Mouse (Mus musculus) heart, adult 11 months (tissue): ENCODE results near the gene Dlg2.

Experiments used
- DNase-seq: peaks from one replicate; pipeline ENCODE4 v3.0.0; 2022

Gene Dlg2

DNA sequence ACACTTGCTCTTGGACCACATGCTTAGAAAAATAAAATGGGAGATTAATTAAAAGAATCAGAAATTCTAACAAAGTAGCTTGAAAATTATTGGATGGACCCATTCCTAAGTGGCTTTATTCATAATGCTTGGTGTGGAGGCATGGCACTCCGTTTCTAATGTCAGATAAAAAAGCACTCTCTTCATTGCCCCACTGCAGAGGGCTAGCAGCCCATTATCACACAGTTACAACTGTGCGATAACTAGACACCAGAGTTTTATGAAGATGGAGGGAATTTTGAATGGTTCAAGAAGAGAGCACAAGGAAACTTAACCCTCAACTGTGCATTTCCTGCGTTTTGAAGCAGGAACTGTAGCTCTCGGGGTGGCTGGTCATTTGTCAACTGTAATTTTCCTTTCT, 1950.8 kb downstream of the Dlg2 start:
- no peak for DNase-seq

DNA sequence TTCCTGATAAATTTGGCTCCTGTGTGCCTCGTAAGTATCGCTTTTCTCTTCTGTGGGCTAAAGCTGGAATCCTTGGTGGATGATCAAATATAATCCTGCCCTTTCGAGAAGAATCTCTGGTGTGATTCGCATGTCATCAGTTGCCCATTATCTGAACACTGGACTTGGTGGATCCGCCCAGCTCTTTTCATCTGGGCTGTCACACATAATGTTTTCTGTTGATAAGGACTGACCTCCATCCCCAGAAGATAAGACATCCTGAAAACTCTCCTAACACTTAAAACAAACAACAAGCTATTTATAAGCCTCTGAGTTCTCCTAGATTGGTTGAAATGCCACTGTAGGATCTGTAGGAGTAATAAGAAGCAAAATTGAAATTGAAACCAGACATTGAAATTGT, 1952.2 kb downstream of the Dlg2 start:
- no peak for DNase-seq

- DNase-seq = no peak
Observed at GRCm38 (mm10) chr7:92430254-92430653, 1953.8 kb downstream of the Dlg2 start.

DNA sequence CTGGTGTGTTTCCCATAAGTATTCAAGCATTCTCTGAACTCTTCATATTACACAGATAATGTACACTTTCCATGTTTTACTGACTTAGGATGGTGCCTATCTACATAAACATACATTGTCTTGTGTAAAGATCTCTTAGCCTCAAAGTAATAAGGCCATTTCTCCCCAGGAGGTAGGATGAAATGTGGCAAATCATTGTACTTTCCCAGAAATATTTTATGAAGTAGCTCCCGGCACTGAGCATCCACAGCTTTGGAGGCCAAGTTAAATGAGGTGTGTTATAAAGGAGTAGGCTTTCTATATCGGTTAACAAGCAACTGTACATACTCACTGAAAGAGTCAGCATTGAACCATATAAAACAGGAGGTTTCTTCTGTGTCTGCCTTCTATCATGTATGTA, 1960.7 kb downstream of the Dlg2 start:
- no peak for DNase-seq

- no peak for DNase-seq
Observed at GRCm38 (mm10) chr7:92439503-92440487, 1963.3 kb downstream of the Dlg2 start.

DNA sequence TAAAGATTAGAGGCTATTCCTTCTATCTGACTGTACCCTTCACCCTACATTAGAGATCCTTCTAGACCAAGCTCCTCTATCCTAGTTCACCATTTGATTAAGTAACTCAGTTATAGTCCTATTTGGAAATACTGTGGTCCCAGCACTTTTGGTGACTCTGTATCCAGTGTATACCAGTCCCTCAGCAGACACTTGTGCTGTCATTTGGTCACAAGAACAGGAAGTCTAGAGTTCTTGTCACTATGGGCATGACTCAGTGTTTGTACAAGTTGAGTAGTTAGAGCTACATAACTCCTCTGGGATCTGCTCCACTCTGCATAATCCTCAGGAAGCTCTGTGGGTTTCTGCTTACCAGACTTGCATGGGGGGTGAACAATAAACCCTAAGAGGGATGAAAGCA, 1965.1 kb downstream of the Dlg2 start:
- no peak for DNase-seq

DNA sequence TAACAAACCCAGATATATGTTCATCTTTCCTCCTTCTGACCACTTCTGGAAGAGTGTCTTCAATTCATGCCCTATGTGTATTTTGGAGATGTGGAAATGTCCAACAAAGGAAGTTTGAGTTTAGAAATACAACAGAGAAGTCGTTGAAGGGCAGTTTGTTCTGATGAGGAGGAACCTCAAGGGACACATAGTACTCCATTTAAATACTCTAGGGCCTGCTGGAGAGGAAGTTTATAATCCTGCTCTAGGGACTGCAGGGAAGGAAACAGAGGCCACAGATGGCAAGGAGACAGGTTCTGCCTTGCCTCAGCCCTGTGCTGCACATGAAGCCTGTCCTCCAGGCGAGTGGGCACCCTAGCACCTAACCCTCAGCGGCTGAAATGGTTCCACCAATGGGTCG, 1965.6 kb downstream of the Dlg2 start:
- DNase-seq = no peak

DNA sequence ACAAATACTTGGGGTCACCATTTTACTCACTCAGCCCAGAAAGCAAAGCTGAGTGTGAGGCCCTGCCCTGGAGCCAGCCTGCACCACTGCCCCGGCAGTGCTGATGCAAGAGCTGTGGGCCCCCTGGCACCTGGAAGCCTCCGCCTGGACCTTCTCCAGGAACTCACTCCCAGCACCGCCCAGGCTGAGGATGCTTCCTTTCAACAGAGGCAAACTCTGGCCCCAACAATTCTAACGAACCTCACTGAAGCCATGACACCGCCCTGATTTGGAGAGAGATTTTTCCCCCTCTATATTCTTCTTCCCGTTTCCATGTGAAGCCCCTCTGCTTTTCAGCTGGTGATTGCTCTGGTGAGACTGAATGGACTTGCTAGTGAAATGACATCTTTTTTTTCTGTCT, 1971.5 kb downstream of the Dlg2 start:
- no peak for DNase-seq

DNA sequence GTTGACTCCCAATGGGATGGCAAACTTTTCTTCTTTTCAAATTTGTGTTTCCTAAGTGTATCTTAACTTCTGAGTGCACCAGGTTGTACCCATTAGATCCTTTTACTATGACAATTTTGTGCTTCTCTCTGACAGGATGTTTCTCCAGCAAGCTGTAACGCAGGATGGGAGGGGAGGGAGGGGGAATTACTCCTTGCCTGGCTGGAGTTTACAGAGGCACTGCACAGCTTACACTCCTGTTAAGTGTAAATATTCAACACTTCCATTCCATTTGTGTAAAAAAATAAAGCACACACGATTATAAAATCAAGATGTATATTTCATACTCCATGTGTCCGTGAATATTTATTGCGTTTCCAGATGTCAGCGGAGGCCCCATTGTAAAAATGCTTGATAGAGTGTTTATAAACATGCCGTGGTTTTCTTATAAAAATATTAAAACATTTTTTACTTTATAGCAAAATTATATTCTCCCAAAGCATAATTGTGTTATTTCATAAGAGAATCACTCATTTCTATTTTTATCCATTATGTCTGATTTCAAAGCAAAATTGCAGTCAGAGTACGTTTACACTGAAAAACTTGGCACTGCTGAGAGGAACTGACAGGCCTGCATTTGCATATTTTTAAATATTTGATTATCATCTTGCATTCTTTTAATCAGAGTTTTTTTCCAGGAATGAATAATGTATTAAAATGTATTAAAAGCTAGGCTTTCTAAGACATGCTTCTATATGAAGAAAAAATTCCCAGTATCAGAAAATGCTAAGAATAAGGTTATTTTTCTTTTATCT, 1972.5 kb downstream of the Dlg2 start:
- no peak for DNase-seq

GRCm38 (mm10) chr7:92454176-92454575, 1977.7 kb downstream of the Dlg2 start:
- no peak for DNase-seq

DNA sequence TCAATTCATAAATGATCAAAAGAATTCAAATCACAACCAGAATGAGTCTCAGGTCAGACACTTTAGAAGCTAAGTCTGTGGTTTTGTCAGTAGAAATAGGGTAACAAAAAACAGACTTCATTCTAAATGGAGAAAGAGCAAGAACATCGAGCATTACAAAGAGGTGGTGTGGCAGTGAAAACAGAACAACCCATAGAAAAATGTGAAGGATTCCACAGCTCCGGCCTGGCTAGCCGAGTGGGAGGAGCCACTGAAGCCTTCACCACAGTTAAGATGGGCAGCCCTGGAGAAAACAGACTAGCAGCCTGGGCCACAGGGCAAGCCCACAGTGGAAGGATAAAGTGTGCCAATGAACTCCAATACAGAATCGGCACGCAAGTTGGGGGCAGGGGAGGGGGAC, 1979.5 kb downstream of the Dlg2 start:
- no peak for DNase-seq

DNA sequence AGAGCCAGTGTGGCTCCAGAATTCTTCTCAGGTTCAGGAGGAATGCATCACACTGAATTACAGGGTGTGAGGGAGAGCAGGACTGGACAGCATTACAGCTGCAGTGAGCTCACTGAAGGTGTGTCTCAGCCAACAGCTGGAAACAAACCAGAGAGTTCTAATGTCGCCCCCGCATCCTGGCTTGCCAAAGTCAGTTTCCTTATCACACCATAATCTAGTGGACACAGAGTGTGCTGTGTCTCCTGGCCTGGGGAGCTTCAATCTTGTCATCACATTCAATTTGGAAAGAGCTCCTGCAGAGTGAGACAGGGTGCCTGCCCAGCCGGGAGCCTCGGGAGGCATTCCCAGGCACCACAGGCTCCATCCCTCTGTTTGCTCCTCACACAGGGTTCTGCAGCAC, 1981.3 kb downstream of the Dlg2 start:
- peak; percentile 96 for DNase-seq

DNA sequence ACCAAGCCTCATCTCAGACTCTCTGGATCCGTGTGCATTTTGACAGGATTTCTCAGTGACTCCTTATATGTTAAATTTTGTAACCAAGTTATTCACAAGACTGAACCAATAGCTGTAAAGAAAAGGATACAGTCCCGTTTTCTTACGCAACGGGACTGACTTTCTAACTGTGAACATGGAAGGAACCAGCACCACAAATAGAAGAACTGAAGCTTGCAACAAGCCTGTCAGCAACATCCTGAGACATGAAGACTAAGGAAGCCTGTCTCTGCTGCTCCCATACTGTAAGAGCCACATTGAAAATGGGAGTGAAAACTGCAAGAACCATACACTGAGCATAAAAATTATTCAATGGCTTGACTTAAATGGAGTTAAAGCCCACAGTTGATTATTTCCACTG, 1981.8 kb downstream of the Dlg2 start:
- no peak for DNase-seq

DNA sequence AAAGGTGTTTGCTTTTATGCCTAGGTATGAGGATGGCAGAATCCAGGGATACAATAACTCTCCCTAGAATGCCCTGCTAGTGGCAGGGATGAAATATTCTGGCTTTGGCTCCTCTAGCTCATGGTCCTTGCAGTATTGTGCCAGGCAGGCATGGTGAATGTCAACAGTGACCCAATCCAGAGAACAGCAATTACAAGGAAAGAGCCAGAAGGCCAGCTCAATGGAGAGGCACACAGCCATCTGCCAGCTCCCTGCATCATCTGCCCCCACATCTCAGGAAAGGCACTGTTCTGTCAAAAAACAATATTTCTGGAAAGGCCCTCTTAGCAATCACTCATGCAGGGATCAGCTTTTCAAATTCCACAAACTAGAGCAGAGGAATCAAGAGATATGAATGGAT, 1984.1 kb downstream of the Dlg2 start:
- peak; percentile 78 for DNase-seq

DNA sequence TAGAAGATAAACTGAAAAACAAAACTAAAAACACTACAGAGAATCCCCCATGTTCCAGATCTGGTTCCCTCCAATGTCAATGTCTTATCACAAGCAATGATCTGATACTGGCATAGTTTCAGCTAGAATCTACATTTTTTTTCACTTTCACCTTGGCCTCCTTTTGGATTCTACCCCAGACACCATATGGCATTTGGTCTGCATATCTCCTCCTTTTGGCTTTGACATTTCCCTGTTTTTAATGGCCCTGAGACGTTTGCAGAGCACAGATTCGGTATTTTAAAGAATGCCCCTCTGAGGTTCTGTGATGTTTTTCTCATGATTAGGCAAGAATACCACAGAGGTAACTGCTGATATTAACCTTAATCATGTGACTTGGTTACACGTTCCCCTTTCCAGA, 1984.8 kb downstream of the Dlg2 start:
- DNase-seq = no peak

GRCm38 (mm10) chr7:92463080-92463877, 1986.8 kb downstream of the Dlg2 start:
- no peak for DNase-seq

DNA sequence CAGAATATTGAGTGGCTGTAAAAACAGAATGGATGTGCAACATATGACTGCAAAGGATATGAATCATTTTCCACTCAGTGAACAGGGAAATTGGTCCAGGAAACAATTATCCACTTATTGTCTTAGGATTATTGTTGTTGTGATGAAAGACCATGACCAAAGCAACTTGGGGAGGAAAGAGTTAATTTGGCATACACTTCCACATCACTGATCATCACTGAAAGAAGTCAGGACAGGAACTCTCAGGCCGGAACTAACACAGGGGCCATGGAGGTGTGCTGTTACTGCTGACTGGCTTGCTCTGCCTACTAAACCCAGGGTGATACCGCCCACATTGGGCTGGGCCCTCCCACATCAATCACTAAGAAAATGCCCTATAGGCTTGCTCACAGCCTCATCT, 1987.8 kb downstream of the Dlg2 start:
- no peak for DNase-seq

GRCm38 (mm10) chr7:92479143-92479542, 2002.7 kb downstream of the Dlg2 start:
- no peak for DNase-seq

GRCm38 (mm10) chr7:92479748-92480147, 2003.3 kb downstream of the Dlg2 start:
- DNase-seq = no peak

GRCm38 (mm10) chr7:92483346-92483745, 2006.9 kb downstream of the Dlg2 start:
- no peak for DNase-seq

GRCm38 (mm10) chr7:92485881-92486710, 2009.6 kb downstream of the Dlg2 start:
- DNase-seq = no peak

GRCm38 (mm10) chr7:92486878-92487277, 2010.4 kb downstream of the Dlg2 start:
- DNase-seq = peak; percentile 71
